Mouse (Mus musculus): Measurements from ENCODE around the gene Ifrd1. TPM values are rescaled to one million over a fixed set of nuclear protein-coding genes. Genes with fewer than 3 reads are reported as not detected.

Gene Ifrd1
- polyA plus RNA-seq, 1 experiment from 2014 or later = 182 TPM

- no peak overlapping the region for H3K4me2 ChIP-seq (ENCODE audit: low read length)
- H3K9ac ChIP-seq (replicated peaks; ENCODE audit: low read depth, low read length) = no peak overlapping the region
- no peak overlapping the region for H3K27ac ChIP-seq (ENCODE audit: low read length)
- no peak for ATAC-seq
- H3K9me3 ChIP-seq (ENCODE audit: control insufficient read depth, low read length) = no peaks in the 10 kb centered on the region
- 91% methylated on average over 6 of the region's 6 CpGs for WGBS
- no peaks in the 10 kb centered on the region for H3K4me1 ChIP-seq (replicated peaks; ENCODE audit: control insufficient read depth, insufficient read depth, low read length)
- no peaks in the 10 kb centered on the region for H3K36me3 ChIP-seq (ENCODE audit: control insufficient read depth, insufficient read depth)
- no peaks in the 10 kb centered on the region for H3K27me3 ChIP-seq (replicated peaks; ENCODE audit: control insufficient read depth, insufficient read depth, low read length)
- no peak overlapping the region for H3K4me3 ChIP-seq (replicated peaks; ENCODE audit: low read length)
Measured at GRCm38 (mm10) chr12:40154188-40154587, 94.1 kb downstream of the Ifrd1 start.

- WGBS = 93% methylated on average over 8 of the region's 8 CpGs
- Histone ChIP-seq H3K4me2 (ENCODE audit: low read length) (no peak overlapping the region), H3K27me3 (replicated peaks; ENCODE audit: control insufficient read depth, insufficient read depth, low read length) (no peaks in the 10 kb centered on the region), H3K4me3 (replicated peaks; ENCODE audit: low read length) (no peak overlapping the region), H3K4me1 (replicated peaks; ENCODE audit: control insufficient read depth, insufficient read depth, low read length) (no peaks in the 10 kb centered on the region), H3K36me3 (ENCODE audit: control insufficient read depth, insufficient read depth) (no peaks in the 10 kb centered on the region), H3K9me3 (ENCODE audit: control insufficient read depth, low read length) (no peaks in the 10 kb centered on the region), H3K27ac (ENCODE audit: low read length) (no peak overlapping the region), H3K9ac (replicated peaks; ENCODE audit: low read depth, low read length) (no peak overlapping the region)
- ATAC-seq = no peak
Measured at GRCm38 (mm10) chr12:40152353-40153069, 95.8 kb downstream of the Ifrd1 start.

MicroRNAs encoded within 50 kb of the gene (microRNA counts, 519-probe panel; counts per million panel counts)
- microRNA mmu-miR-1938 = not detected

Small RNA genes lying within 50 kb of the gene (microRNA-seq; reads per million reads assigned to microRNA genes)
- gene Mir1938 = not detected

Other genes starting within 250 kb of the Ifrd1 start
- gene Arl4a, start 210.5 kb downstream of the Ifrd1 start, polyA plus RNA-seq (2015; fragmentation: Nextera tagmentation; extraction: Ambion mirVana) = 73.3 and 74.0 TPM in 2 replicates
- gene Scin, start 114.3 kb downstream of the Ifrd1 start, polyA plus RNA-seq (2015; fragmentation: Nextera tagmentation; extraction: Ambion mirVana) = 0.47 TPM in 1 of 2 replicates, not detected in the other
- gene Lsmem1, start 49.0 kb downstream of the Ifrd1 start, polyA plus RNA-seq (2015; fragmentation: Nextera tagmentation; extraction: Ambion mirVana) = not detected in 2 replicates
- 30.5 and 33.4 TPM in 2 replicates for gene Zfp277, start 197.4 kb upstream of the Ifrd1 start, polyA plus RNA-seq (2015; fragmentation: Nextera tagmentation; extraction: Ambion mirVana)
- 24.4 and 41.6 TPM in 2 replicates for gene Dock4, start 197.4 kb upstream of the Ifrd1 start, polyA plus RNA-seq (2015; fragmentation: Nextera tagmentation; extraction: Ambion mirVana)

Data from forebrain, embryonic 16.5 days (tissue).